Mouse (Mus musculus) activated CD4-positive, CD25-positive, alpha-beta regulatory T cell, adult 9 weeks (primary cell): ENCODE results near the gene Smap2. TPM values are rescaled to one million over a fixed set of nuclear protein-coding genes. Genes with fewer than 3 reads are reported as not detected.

ENCODE experiments used
- polyA plus RNA-seq: library from polyadenylated mRNA; unstranded; fragments of 100-300 nt; shearing (Covaris generic); gene quantifications from one replicate; pipeline ENCODE4 v1.2.1, GENCODE M21; 2017

Smap2 gene
- polyA plus RNA-seq: 25.9 TPM

DNA sequence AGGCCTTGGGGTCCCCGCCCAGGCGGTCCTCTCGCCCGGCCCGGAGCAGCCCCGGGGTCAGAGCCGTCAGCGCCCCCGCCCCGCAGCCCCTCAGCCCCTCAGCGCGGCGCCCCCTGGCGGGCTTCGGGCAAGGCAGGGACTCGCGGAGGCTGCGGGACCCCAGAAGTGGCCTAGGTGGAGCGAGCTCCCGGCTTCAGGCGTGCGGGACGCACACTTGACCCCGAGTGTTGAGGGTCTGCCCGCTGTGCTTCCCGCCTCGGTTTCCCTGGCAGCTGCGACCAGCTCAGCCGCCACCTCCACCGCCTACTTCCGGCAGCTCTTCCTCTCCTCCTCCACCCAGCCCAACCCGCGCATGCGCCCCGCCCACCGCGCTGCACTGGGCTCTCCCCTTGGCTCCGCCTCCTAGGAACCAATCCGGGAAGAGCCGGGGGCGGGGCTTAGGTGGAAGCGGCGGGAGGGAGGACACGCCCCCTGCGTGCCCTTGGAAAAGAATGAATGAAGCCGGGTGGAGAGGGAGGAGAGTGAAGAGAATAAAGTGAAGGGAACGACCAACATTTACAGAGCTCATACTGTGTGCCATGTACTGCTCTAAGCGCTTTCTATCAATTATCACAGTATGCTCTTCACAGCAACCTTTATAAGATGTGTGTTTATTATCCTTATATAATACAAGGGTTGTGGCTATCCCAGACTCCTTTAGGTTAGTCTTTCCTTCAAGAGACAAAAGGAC is at the start of gene Smap2:
TSS of gene Smap2 (minus strand) at position 320 of the 730 bp plus-strand sequence.

DNA sequence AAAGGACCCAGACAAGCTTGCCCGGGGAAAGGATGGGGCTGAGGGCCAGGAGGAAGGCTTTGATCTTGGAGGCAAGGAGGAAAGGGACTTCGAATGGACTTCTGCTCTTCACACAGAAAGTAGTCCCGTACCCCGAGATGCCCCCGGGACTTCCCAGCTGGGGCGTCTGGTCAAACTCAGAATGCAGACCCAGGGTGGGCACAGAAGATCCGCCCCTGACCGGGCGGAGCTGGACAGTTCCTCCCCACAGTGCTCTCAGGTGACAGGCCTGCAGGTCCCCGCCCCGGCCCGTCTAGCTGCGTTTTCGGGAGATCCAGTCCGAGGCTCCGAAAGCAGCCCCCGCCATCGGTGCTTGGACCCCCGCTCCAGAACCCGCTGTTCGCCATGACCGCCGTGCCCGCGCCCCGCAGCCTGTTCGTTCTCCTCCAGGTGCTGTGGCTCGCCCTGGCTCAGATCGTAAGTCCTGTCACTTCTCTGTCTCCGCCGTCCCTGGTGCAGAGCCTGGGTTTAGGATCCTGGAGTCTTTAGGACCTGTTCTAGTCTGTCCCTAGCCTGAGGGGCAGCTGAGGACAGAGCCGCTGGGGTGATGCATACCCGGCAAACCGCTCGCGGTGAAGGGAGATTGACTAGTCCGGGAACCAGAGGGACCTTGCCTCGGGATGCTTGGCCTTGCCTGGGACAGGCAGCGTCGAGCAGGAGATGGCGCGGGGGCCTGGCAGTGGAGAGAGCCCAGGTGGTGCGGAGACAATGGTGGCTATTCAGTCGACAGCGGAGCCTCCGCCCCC is 22.5 kb upstream of the Smap2 start, which contains the start of gene Col9a2:
TSS of gene Col9a2 (plus strand) at position 55 of the 785 bp plus-strand sequence.

GRCm38 (mm10) chr4:120951428-120951973 is 65.5 kb downstream of the Smap2 start, which contains the start of gene Zfp69:
Gene Zfp69, minus strand, starts transcription at chr4:120951699.

GRCm38 (mm10) chr4:120924554-120925299 is 92.3 kb downstream of the Smap2 start, which contains the start of gene Exo5:
Gene Exo5, minus strand, starts transcription at chr4:120925017.

Other genes starting within 250 kb of the Smap2 start
- 72.1 TPM for gene Nfyc, start 185.7 kb downstream of the Smap2 start, polyA plus RNA-seq
- gene Rims3, start 162.4 kb downstream of the Smap2 start, polyA plus RNA-seq: 1.1 TPM
- gene Exo5, start 92.2 kb downstream of the Smap2 start, polyA plus RNA-seq: 31.2 TPM
- gene Zfp69, start 65.5 kb downstream of the Smap2 start, polyA plus RNA-seq: 2.0 TPM
- not detected for gene Col9a2, start 22.1 kb upstream of the Smap2 start, polyA plus RNA-seq
- gene Zmpste24, start 81.0 kb upstream of the Smap2 start, polyA plus RNA-seq: 57.6 TPM
- not detected for gene Tmco2, start 92.0 kb upstream of the Smap2 start, polyA plus RNA-seq
- gene Rlf, start 197.8 kb upstream of the Smap2 start, polyA plus RNA-seq: 48.6 TPM